ENCODE assay signal across 19 mouse cellular contexts in the genomic region with DNA sequence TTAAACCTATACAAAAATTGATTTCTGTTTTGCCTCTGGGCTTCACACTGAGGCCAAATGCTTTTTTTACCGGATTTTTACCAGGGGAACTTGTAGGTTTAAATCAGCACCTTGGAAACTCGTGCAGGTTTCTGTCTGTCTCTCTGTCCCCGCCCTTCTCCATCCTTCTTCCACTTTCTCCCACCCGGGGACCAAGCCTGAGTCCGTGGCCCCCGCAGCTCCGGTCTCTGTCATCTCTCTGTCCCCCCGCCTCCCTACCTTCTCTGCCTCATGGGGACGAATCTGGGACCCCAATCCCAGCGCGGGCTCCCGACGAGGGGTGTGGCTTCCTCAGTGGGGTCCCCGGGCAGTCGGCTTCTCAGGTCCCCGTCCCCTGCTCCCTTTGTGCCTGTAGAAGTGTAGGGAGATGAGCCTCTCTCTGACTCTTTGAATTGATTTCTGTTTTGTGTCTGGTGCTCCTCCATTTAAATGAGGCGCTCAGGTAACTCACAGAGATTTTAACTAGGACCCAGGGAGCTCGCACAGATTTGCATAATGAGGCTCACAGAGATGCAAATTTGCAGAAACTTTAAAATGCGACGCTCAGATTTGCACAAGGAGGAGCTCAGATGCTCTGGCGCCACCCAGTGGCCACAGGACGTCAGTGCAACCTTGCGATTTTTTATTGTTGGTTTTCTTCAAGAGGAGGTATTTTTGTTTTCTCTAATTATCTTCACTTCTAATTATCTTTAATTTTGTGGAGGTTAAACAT. TPM values are rescaled to one million over a fixed set of nuclear protein-coding genes. Genes with fewer than 3 reads are reported as not detected.
DNase-seq lines count a peak whose midpoint lies in the region; ATAC-seq and TF ChIP-seq lines count a peak whose summit lies in the region.
"Not testable (repeated sequence)": the region's sequence is repeated elsewhere in the genome, so short reads cannot be mapped to it uniquely, and the experiment has no call there.
"Had no signal": no experiment of that assay in that cellular context is flagged by ENCODE, and none has a peak within 500 bp of the region (broad histone marks: within the 10 kb centered on the region; RNA-seq: fewer than 3 reads in every experiment).

No protein-coding gene starts in this region.

- H3K4me1 ChIP-seq in hindbrain, embryonic 10.5 days (replicated peaks); lung, postnatal 0 days (ENCODE audit: insufficient read depth, low read depth, low read length): not testable (repeated sequence)

- not testable (repeated sequence) for H3K27ac ChIP-seq in hindbrain, embryonic 10.5 days; lung, postnatal 0 days (ENCODE audit: low read length)

- not testable (repeated sequence) for H3K9ac ChIP-seq in lung, postnatal 0 days (replicated peaks; ENCODE audit: low read depth)

- H3K4me2 ChIP-seq in lung, postnatal 0 days (replicated peaks; ENCODE audit: low read depth, low read length): not testable (repeated sequence)

- 0 out of 2 replicates have a peak, but pooled peaks have one; percentile 47 for ATAC-seq in erythroblast, adult 5-6 weeks (replicated peaks; ENCODE audit: low FRiP score, poor library complexity, severe bottlenecking)
- not testable (repeated sequence) for ATAC-seq in lung, postnatal 0 days

- DNase-seq in CD4-positive, CD25-positive, alpha-beta regulatory T cell, adult 2 months (ENCODE audit: low read depth, low spot score): peak; percentile 67
- DNase-seq in MN1 (ENCODE audit: low spot score): peak; percentile 57
- DNase-seq in cerebellum, adult 9-11 months: peak; percentile 20
- peak; percentile 7 for DNase-seq in hindbrain, embryonic 10.5 days (ENCODE audit: low spot score)
- DNase-seq in lung, postnatal 0 days (ENCODE audit: low spot score): peak; percentile 51
- DNase-seq in naive thymus-derived CD4-positive, alpha-beta T cell, adult 2 months (ENCODE audit: low read depth): peak; percentile 86

- TF ChIP-seq EP300 in lung, postnatal 0 days (IDR thresholded peaks at IDR 0.05): not testable (repeated sequence)

- WGBS in hindbrain, embryonic 10.5 days: 86% methylated on average over 23 of the region's 23 CpGs
- 67% methylated on average over 5 of the region's 23 CpGs for WGBS in lung, postnatal 0 days

- not testable (repeated sequence) for TF ChIP-seq CTCF in lung, postnatal 0 days (IDR thresholded peaks at IDR 0.05)

- not testable (repeated sequence) for H3K9me3 ChIP-seq in hindbrain, embryonic 10.5 days; lung, postnatal 0 days (ENCODE audit: low read length)

- H3K27me3 ChIP-seq in hindbrain, embryonic 10.5 days (ENCODE audit: insufficient read depth, poor library complexity, severe bottlenecking); lung, postnatal 0 days (replicated peaks; ENCODE audit: insufficient read depth, low read length): not testable (repeated sequence)

- not testable (repeated sequence) for H3K36me3 ChIP-seq in hindbrain, embryonic 10.5 days; lung, postnatal 0 days (ENCODE audit: insufficient read depth, low read length)

- H3K4me3 ChIP-seq in hindbrain, embryonic 10.5 days; lung, postnatal 0 days (ENCODE audit: low read depth, low read length): not testable (repeated sequence)

RNA-seq across cellular contexts. Expression of a gene that starts 28.7 kb away (rescaled TPM):
- total RNA-seq in erythroblast, adult 5-6 weeks (2015; ENCODE audit: low replicate concordance): not detected in 2 replicates
- total RNA-seq in erythroblast, adult 5-6 weeks (2017; ENCODE audit: low replicate concordance): not detected in 2 replicates
- not detected in 2 replicates for polyA plus RNA-seq in hindbrain, embryonic 10.5 days (2016; fragmentation: Nextera tagmentation; extraction: Ambion mirVana)
- not detected in 2 replicates for polyA plus RNA-seq in lung, postnatal 0 days (2015; fragmentation: Nextera tagmentation; extraction: Ambion mirVana)
- total RNA-seq: adrenal gland, adult 8-10 months; gastrocnemius, postnatal 4 days; layer of hippocampus, postnatal 25 days; left cerebral cortex, postnatal 36 days had no signal
- polyA plus RNA-seq: erythroblast, embryonic 14.5 days; heart, embryonic 14.5 days; hindbrain, embryonic 13.5 days; kidney, adult 2 months; liver, embryonic 13.5 days; midbrain, embryonic 16.5 days; neural tube, embryonic 15.5 days; spleen, adult 2 months had no signal

RNA-seq across cellular contexts. Expression of a gene that starts 58.7 kb away (rescaled TPM):
- total RNA-seq in erythroblast, adult 5-6 weeks (2015; ENCODE audit: low replicate concordance): not detected in 2 replicates
- total RNA-seq in erythroblast, adult 5-6 weeks (2017; ENCODE audit: low replicate concordance): not detected in 2 replicates
- not detected in 2 replicates for polyA plus RNA-seq in hindbrain, embryonic 10.5 days (2016; fragmentation: Nextera tagmentation; extraction: Ambion mirVana)
- polyA plus RNA-seq in lung, postnatal 0 days (2015; fragmentation: Nextera tagmentation; extraction: Ambion mirVana): not detected in 2 replicates
- total RNA-seq: adrenal gland, adult 8-10 months; gastrocnemius, postnatal 4 days; layer of hippocampus, postnatal 25 days; left cerebral cortex, postnatal 36 days had no signal
- polyA plus RNA-seq: erythroblast, embryonic 14.5 days; heart, embryonic 14.5 days; hindbrain, embryonic 13.5 days; kidney, adult 2 months; liver, embryonic 13.5 days; midbrain, embryonic 16.5 days; neural tube, embryonic 15.5 days; spleen, adult 2 months had no signal

Comparison
In these comparisons a context has a peak if more than half of its experiments do, and no peak if none do; other contexts are left out.
1. DNase-seq: peak in every context shown above with its lines; median percentile 86 in naive thymus-derived CD4-positive, alpha-beta T cell, adult 2 months; 67 in CD4-positive, CD25-positive, alpha-beta regulatory T cell, adult 2 months; 57 in MN1; 51 in lung, postnatal 0 days; 20 in cerebellum, adult 9-11 months; 7 in hindbrain, embryonic 10.5 days.